Mouse (Mus musculus) erythroblast, adult 5-6 weeks (primary cell): ENCODE data around the gene Armh2. TPM values are rescaled to one million over a fixed set of nuclear protein-coding genes. Genes with fewer than 3 reads are reported as not detected.

ENCODE experiments used
- ATAC-seq: replicated peaks from 2 replicates; pipeline ENCODE4 v1.8.0; 2016; ENCODE audit warnings: moderate number of reproducible peaks, mild to moderate bottlenecking, moderate TSS enrichment, inconsistent platforms; ENCODE audit not compliant: poor library complexity, low FRiP score, severe bottlenecking
- total RNA-seq, 2 experiments: library from RNA; stranded (forward) in 1 of 2; stranded (reverse) in 1 of 2; fragments of 150-400 nt in 1 of 2; fragments of 200-764, 138-1000 nt in 1 of 2; gene quantifications; 2 replicates each; pipeline versions ENCODE4 v1.2.3 to v1.2.4; 2015 to 2017; ENCODE audit warnings: low replicate concordance in 2 of 2

The Armh2 gene
- total RNA-seq (2015; ENCODE audit: low replicate concordance) (not detected in 2 replicates), total RNA-seq (2017; ENCODE audit: low replicate concordance) (2.0 TPM in 1 of 2 replicates, not detected in the other)

DNA sequence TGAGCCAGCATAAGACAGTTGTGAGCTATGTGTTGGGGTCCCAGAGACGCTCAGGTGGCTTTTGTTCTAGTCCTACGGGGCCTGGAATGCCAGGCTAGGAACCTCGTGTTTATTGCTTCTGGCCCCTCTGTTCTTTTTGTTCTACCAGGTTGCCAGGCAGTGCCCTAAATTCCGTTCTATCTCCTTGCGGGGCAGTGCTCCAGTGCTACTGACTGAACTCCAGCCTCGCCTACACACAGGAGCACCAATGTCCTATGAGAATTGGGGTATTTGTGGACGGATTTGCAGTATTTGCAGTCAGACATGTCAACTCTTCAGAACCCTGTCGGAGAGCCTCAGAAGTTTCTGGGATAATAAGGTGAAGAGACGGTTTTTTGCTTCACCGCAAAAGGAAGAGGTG is at the start of gene Armh2:
Armh2 (plus strand) TSS at position 205 of the 400 bp plus-strand sequence.
- ATAC-seq, result no peak

GRCm38 (mm10) chr13:24693312-24693711 is 47.7 kb upstream of the Armh2 start:
- no peak for ATAC-seq

DNA sequence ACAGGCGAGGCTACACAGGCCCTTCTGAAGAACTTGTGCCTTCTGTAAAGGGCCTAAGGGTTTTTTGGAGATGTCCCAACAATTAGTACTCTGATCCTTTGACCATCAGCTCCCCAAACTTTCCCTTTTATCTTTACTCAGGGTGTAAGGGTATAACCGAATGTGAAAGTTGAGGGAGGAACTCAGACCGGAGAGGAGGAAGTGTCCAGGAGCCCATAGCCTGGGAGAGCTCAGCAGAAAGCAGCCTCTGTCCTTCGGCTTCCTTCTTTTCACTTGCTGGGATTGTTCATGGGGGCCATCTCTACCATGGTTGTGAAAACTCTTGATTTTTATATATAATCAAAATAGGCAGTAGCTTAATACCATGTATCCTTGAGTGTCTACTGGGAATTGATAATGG is 42.3 kb upstream of the Armh2 start:
- no peak for ATAC-seq

- no peak for ATAC-seq
Measured at GRCm38 (mm10) chr13:24702128-24702527, 38.9 kb upstream of the Armh2 start.

DNA sequence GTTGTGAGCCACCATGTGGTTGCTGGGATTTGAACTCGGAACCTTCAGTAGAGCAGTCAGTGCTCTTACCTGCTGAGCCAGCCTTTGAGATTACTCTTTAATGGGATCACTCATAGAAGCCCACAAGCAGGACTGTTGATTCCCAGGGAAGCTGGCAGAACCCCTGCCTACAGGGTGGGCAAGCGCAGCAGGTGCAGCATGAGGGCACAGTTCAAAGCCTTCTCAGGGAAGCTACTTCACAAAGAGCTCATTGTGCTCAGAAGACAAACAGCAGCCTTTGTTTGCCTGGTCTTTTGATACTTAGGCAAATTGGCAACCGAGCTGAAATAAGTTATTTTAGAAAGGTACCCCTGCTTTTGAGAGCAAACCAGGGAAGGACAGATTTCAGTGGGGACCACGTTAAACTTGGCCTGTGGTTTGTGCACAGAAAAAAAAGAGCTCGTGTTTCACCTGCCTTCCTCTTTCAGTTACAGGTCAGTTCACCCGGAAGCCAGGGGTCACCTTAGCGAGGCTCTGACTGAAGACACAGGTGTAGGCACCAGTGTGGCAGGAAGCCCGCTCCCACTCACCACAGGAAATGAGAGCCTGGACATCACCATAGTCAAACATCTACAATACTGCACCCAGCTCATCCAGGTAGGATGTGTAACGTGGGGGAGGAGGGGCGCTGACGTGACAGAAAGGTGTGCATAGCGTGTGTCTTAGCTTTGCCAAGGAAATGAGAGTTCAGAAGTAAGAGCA is 31.2 kb upstream of the Armh2 start:
- no peak for ATAC-seq

DNA sequence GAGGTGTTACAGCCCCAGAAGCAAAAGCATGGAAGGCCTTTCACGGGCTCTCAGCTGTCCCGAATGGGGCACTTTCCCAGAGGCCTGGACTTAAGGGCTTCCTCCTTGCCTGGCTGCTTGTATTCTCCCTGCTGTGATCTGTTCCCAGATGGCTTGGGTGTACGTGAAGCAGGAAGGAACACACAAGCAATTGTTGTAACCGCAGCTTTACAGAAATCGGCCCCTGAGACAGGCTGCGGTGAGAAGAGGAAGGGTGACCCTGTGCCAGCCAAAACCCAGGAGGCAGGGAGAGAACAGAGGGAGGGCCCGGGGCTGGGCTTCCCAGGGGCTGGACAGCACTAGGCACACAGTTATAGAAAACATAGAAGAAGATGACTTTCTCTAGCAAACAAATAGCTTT is 30.1 kb upstream of the Armh2 start:
- no peak for ATAC-seq

DNA sequence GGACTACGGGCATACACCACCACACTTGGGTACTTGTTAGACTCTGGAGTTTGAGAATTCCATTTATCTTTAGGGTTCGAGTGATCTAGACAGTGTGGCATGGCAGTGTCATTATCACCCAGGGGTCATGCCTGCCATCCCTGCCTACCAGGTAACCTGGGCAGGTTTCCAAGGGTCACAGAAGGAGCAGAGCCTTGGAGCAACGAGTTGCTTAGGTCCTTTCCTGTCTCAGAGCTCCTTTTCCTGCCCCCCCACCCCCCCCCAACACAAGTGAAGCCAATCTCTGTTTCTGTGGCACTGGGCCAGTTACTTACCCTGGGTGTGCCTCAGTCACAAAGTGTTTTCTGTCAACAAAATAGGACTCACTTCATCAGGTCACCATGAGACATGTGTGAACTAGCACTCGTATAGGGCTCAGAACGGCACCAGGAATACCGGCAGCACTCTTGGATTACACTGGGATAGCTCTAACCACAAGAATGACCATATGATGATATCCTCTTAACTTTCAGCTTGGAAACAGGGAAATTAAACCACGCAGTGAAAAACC is 28.4 kb upstream of the Armh2 start:
- no peak for ATAC-seq

DNA sequence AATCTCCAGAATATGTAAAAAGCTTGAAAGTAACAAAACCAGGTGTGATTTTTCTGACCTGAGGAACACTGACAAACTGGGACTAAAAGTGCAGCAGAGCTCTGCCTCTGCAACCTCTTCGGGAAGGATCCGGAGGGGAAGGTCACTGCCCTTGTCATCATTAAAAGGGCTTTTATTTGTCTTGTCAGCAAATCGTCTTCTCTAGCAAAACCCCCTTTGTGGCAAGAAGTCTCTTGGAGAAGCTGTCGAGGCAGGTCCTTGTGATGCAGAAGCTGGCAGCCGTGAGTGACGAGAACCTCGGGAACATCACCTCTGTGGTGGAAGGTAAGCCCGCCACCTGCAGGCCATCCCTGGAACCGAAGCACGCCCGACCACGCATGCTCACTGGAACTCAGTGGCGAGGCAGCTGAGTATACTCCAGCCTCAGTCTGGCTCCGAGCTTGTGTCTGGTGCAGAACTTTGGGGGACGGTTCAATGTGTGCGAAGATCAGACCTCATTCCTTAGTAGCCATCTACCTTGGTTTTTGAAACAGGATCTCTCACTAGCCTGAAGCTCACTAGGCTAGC is 27.5 kb upstream of the Armh2 start:
- peak; percentile 89 for ATAC-seq

- no peak for ATAC-seq
Measured at GRCm38 (mm10) chr13:24714360-24714885, 26.6 kb upstream of the Armh2 start.

GRCm38 (mm10) chr13:24715601-24716000 is 25.4 kb upstream of the Armh2 start:
- no peak for ATAC-seq

DNA sequence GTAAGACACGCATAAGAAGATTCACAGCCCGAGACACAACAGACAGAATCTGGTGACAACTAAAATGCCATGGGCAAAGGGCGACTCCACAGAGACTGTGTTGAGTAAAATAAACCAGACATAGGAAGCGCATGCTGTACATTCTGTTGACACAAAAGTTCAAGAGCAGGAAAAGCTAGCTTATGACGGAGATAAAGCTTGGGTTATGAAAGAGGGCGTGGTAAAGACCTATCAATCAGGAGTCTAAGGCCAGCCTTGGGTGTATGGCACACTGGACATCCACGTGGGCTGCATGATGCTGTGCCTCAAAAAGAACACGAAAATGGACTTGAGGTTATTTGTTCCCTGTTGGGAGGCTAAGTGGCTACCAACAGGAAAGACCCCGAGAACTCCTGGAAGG is 24.6 kb upstream of the Armh2 start:
- no peak for ATAC-seq

GRCm38 (mm10) chr13:24717677-24718076 is 23.4 kb upstream of the Armh2 start:
- ATAC-seq, result no peak

- ATAC-seq, result no peak
Measured at GRCm38 (mm10) chr13:24721502-24721901, 19.5 kb upstream of the Armh2 start.

- no peak for ATAC-seq
Measured at GRCm38 (mm10) chr13:24723699-24724394, 17.2 kb upstream of the Armh2 start.

GRCm38 (mm10) chr13:24724395-24724759 is 16.7 kb upstream of the Armh2 start:
- ATAC-seq, result no peak

GRCm38 (mm10) chr13:24729128-24729527 is 11.9 kb upstream of the Armh2 start:
- no peak for ATAC-seq

DNA sequence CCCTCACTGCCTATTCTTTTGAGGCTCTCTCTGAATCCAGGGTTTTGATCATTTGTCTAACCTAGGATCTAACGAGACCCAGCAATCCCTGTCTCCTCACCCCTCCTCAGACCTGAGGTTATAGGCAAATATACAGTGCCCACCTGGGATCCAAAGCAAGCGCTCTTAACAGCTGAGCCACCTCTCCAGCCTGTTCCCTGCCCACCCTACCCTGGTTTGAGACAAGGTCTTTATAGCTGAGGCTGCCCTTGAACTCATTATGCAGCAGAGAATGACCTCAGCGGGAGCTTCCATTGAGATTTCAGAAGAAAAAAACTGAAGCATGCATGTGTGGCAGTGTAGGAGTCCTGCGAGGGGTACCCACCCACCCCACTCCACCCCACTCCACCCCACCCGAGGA is 6.5 kb upstream of the Armh2 start:
- ATAC-seq, result no peak

DNA sequence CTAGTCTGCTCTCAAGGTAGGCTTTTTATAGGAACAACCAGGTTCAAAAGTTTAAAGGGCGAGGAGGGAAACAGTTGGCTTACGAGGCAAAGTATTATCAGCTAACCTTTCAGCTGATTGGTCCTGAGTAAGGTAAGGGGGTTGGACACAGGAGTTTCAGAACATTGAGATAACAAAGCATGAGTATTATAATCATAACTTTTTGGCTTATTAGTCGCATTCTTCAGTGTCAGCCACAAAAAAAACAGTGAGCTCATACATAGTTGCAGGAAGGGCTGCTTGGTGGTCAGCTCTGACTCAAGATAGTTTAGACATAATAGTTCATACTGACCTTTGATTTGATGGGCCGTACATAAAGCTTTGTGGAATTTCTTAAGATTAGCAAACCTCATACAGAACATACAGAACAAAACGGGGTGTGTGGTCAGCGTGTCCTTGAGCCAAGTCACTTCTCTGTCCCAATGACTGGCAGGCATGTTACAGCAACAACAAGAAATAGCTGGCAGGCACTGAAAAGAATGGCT is 5.4 kb upstream of the Armh2 start:
- ATAC-seq, result no peak

DNA sequence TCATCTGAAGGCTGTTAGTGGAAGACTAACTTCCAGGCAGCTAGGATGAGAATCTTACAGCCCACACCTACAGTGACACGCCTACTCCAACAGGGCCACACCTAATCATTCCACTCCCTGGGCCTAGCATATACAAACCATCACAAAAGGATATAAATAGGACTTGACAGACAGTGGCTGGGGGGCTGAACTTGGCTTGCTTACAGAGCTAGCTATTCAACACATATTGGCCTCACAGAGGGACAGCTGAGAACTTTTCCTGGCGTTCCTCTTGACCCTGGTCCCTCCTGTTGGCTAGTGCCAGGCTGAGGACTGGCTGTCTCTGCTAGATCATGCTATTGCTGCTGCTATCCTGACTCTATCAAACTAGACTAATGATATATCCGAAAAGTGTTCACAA is 6.8 kb downstream of the Armh2 start:
- no peak for ATAC-seq

DNA sequence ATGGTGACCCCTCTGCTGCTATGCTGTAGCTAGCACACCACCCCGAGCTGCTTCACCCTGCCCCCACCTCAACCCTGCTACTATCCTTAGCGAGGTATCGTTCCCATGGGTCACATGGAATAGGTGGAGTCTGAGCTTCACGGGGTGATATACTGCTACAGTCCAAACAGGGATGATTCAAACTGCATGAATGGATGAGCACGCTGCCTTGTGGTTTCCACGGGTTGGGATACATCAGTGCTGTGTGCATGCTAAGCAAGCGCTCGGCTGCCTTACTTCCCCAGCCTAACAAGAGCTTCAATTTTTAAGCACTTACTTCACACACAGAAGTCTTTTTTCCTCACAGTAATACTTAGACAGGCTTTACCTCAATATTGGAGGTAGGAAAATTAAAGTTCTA is 9.8 kb downstream of the Armh2 start:
- ATAC-seq, result no peak
